In genomic region chr6:146880296-146880695, GRCm38 (mm10) we compare ENCODE assay signal across 27 mouse cellular contexts. TPM values are rescaled to one million over a fixed set of nuclear protein-coding genes. Genes with fewer than 3 reads are reported as not detected.
"Had no signal": no experiment of that assay in that cellular context is flagged by ENCODE, and none has a peak within 500 bp of the region (broad histone marks: within the 10 kb centered on the region; RNA-seq: fewer than 3 reads in every experiment).

No protein-coding gene starts in this region.

- H3K4me2 ChIP-seq: limb, embryonic 13.5 days; liver, embryonic 12.5 days; liver, embryonic 15.5 days; lung, embryonic 15.5 days; neural tube, embryonic 13.5 days had no signal

- H3K4me3 ChIP-seq: layer of hippocampus, adult 2 months; limb, embryonic 10.5 days; limb, embryonic 13.5 days; liver, embryonic 12.5 days; liver, embryonic 15.5 days; lung, embryonic 15.5 days; megakaryocyte, embryonic 14.5 days; midbrain, embryonic 10.5 days; neural tube, embryonic 13.5 days had no signal

- ATAC-seq: liver, embryonic 12.5 days had no signal

- H3K27ac ChIP-seq: kidney, postnatal 0 days; layer of hippocampus, adult 2 months; limb, embryonic 10.5 days; limb, embryonic 13.5 days; liver, embryonic 12.5 days; liver, embryonic 15.5 days; lung, embryonic 15.5 days; midbrain, embryonic 10.5 days; neural tube, embryonic 13.5 days had no signal

- H3K27me3 ChIP-seq: limb, embryonic 13.5 days; liver, embryonic 15.5 days; lung, embryonic 15.5 days; megakaryocyte, embryonic 14.5 days had no signal

- H3K9ac ChIP-seq: limb, embryonic 13.5 days; liver, embryonic 12.5 days; liver, embryonic 15.5 days; lung, embryonic 15.5 days; neural tube, embryonic 13.5 days had no signal

- H3K4me1 ChIP-seq: liver, embryonic 15.5 days; neural tube, embryonic 13.5 days had no signal

- H3K36me3 ChIP-seq: limb, embryonic 10.5 days; limb, embryonic 13.5 days; liver, embryonic 12.5 days; liver, embryonic 15.5 days; lung, embryonic 15.5 days; midbrain, embryonic 10.5 days; neural tube, embryonic 13.5 days had no signal

- H3K9me3 ChIP-seq: limb, embryonic 10.5 days; liver, embryonic 15.5 days had no signal

- DNase-seq: kidney, postnatal 25 days; layer of hippocampus, adult 9-11 months; liver; lung, adult 18-20 months; lung, postnatal 10 days; lung, postnatal 36 days; midbrain, embryonic 14.5 days; thymus, adult 18-20 months; thymus, postnatal 36 days had no signal

RNA-seq across cellular contexts. Expression of gene Smco2, which starts 30.4 kb away (rescaled TPM):
- total RNA-seq: layer of hippocampus, adult 2 months; layer of hippocampus, postnatal 25 days; left cerebral cortex, adult 18-20 months; left cerebral cortex, postnatal 25 days; neutrophil, adult 5-6 weeks had no signal
- polyA plus RNA-seq: kidney, postnatal 0 days; large intestine, adult 2 months; limb, embryonic 10.5 days; limb, embryonic 13.5 days; liver, embryonic 12.5 days; liver, embryonic 15.5 days; lung, embryonic 15.5 days; midbrain, embryonic 10.5 days; midbrain, embryonic 14.5 days; neural tube, embryonic 13.5 days; small intestine, adult 2 months; spleen, adult 2 months; stomach, embryonic 16.5 days had no signal
